Mouse (Mus musculus): ENCODE results near the gene Ecm2. TPM values are rescaled to one million over a fixed set of nuclear protein-coding genes. Genes with fewer than 3 reads are reported as not detected.

Ecm2 gene
- total and polyA plus RNA-seq, 3 experiments: 0.04 to 0.14 TPM; not detected in 1

DNA sequence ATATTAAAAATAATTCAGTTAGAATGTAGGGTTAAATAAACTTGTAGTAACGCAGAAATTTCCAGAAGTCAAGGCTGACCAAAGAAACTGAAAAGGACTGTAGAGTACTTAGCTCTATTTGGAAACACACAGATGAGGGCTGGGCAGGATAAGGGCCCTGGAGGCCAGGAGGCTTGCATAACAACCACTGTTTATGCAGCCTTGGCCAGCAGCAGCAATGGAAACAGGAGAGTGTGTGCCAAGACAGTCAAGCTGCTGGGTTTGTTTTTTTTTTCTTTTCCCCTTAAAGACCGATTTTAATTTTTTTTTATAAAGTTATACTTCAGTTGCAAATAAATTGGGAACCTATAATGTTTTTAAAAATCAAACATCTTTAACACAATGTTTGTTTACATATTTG is 24.6 kb upstream of the Ecm2 start:
- Histone ChIP-seq H3K79me2 (replicated peaks; ENCODE audit: control insufficient read depth, extremely low read depth, insufficient read depth, poor library complexity, severe bottlenecking) (no peaks in the 10 kb centered on the region), H3K27me3 (replicated peaks) (no peaks in the 10 kb centered on the region), H3K9me3 (replicated peaks; ENCODE audit: low read length) (no peaks in the 10 kb centered on the region), H3K4me2 (ENCODE audit: insufficient read depth, low read depth, poor library complexity, severe bottlenecking) (no peak overlapping the region), H3K4me3 (replicated peaks in 1 of 3; ENCODE audit: low read depth in 2 of 3, low read length in 2 of 3, poor library complexity in 1 of 3) (no peak overlapping the region), H3K36me3 (replicated peaks in 1 of 2; ENCODE audit: control insufficient read depth in 1 of 2, insufficient read depth in 1 of 2, low read length in 1 of 2) (no peaks in the 10 kb centered on the region), H3K9ac (ENCODE audit: insufficient read depth, low read depth) (no peak overlapping the region), H3K27ac (ENCODE audit: insufficient read depth, low read depth) (no peak overlapping the region), H3K4me1 (ENCODE audit: control insufficient read depth in 1 of 2, insufficient read depth in 2 of 2) (no peaks in the 10 kb centered on the region)
- dilution Hi-C loops (cut with MboI; ENCODE audit: extremely low pct_ligation_motif_present, extremely low pct_unique_long_range_greater_than_20kb, low sequenced_read_pairs) (no loop called here), in situ Hi-C loops (cut with MboI; ENCODE audit: low pct_ligation_motif_present, low pct_unique_long_range_greater_than_20kb, low sequenced_read_pairs) (no loop called here)
- no peak for DNase-seq (ENCODE audit: extremely low read depth)
- TF ChIP-seq TBP (conservative IDR thresholded peaks at IDR 0.05; ENCODE audit: low read depth, low read length) (no peak), BHLHE40 (IDR thresholded peaks at IDR 0.05; ENCODE audit: low read depth, low read length) (no peak), CHD1 (IDR thresholded peaks at IDR 0.05; ENCODE audit: low read depth, low read length) (no peak), NELFE (IDR thresholded peaks at IDR 0.05; ENCODE audit: low read depth, low read length) (no peak), MYC (IDR thresholded peaks at IDR 0.05; ENCODE audit: low read depth, low read length) (no peak), TCF12 (IDR thresholded peaks at IDR 0.05; ENCODE audit: low read depth, low read length) (no peak), E2F4 (IDR thresholded peaks at IDR 0.05; ENCODE audit: insufficient replicate concordance, low read depth, low read length) (no peak), RAD21 (IDR thresholded peaks at IDR 0.05; ENCODE audit: low read depth, low read length) (no peak), CTCF (conservative IDR thresholded peaks at IDR 0.05 in 1 of 2, IDR thresholded peaks at IDR 0.05 in 1 of 2; ENCODE audit: low read depth in 2 of 2, low read length in 2 of 2) (no peak), ZC3H11A (IDR thresholded peaks at IDR 0.05; ENCODE audit: low read depth, low read length) (no peak), POLR2AphosphoS2 (IDR thresholded peaks at IDR 0.05; ENCODE audit: low read depth, low read length) (no peak)

DNA sequence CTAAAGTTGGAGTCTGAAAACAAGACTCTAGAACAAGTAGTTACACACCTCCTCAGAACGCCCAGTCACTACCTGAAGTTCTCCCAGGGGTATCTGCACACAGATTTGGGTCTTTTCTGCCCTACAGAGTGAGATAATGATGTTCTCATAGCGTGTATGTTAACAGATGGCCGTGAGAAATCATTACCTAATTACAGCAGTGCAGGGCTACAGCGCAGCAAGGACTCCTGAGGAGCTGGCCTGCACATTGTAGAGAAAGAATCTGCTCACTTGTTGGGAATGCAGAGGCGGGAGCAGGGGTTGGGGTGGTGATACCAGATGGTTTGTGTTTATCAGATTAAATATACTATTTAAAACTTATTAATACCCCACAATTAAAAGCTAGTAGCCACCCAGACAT is 24.1 kb upstream of the Ecm2 start:
- H3K4me3 ChIP-seq (replicated peaks in 1 of 3; ENCODE audit: low read depth in 2 of 3, low read length in 2 of 3, poor library complexity in 1 of 3): no peak overlapping the region
- no peaks in the 10 kb centered on the region for H3K9me3 ChIP-seq (replicated peaks; ENCODE audit: low read length)
- in situ Hi-C loops (cut with MboI; ENCODE audit: low pct_ligation_motif_present, low pct_unique_long_range_greater_than_20kb, low sequenced_read_pairs) (no loop called here), dilution Hi-C loops (cut with MboI; ENCODE audit: extremely low pct_ligation_motif_present, extremely low pct_unique_long_range_greater_than_20kb, low sequenced_read_pairs) (no loop called here)
- no peaks in the 10 kb centered on the region for H3K79me2 ChIP-seq (replicated peaks; ENCODE audit: control insufficient read depth, extremely low read depth, insufficient read depth, poor library complexity, severe bottlenecking)
- no peaks in the 10 kb centered on the region for H3K4me1 ChIP-seq (ENCODE audit: control insufficient read depth in 1 of 2, insufficient read depth in 2 of 2)
- TF ChIP-seq GABPA (IDR thresholded peaks at IDR 0.05; ENCODE audit: insufficient replicate concordance, low read depth, low read length): no peak
- TF ChIP-seq CTCF (conservative IDR thresholded peaks at IDR 0.05 in 1 of 2, IDR thresholded peaks at IDR 0.05 in 1 of 2; ENCODE audit: low read depth in 2 of 2, low read length in 2 of 2): no peak
- no peak for TF ChIP-seq SMC3 (IDR thresholded peaks at IDR 0.05; ENCODE audit: low read depth, low read length)
- no peak for TF ChIP-seq MXI1 (IDR thresholded peaks at IDR 0.05; ENCODE audit: low read depth, low read length)
- TF ChIP-seq ZC3H11A (IDR thresholded peaks at IDR 0.05; ENCODE audit: low read depth, low read length): no peak
- no peak for TF ChIP-seq KAT2A (IDR thresholded peaks at IDR 0.05; ENCODE audit: insufficient replicate concordance, low read length)
- TF ChIP-seq NRF1 (IDR thresholded peaks at IDR 0.05; ENCODE audit: low read depth, low read length): no peak
- no peak for TF ChIP-seq EP300 (IDR thresholded peaks at IDR 0.05; ENCODE audit: low read length)
- TF ChIP-seq ETS1 (conservative IDR thresholded peaks at IDR 0.05; ENCODE audit: low read depth, low read length): no peak
- no peak for TF ChIP-seq POLR2AphosphoS2 (IDR thresholded peaks at IDR 0.05; ENCODE audit: low read depth, low read length)
- TF ChIP-seq MAFK (IDR thresholded peaks at IDR 0.05; ENCODE audit: insufficient replicate concordance, low read length): no peak
- no peak for TF ChIP-seq JUN (IDR thresholded peaks at IDR 0.05; ENCODE audit: insufficient read depth, low read depth, low read length)
- TF ChIP-seq SIN3A (IDR thresholded peaks at IDR 0.05; ENCODE audit: low read length): no peak
- TF ChIP-seq MYC (IDR thresholded peaks at IDR 0.05; ENCODE audit: low read depth, low read length): no peak
- TF ChIP-seq RAD21 (IDR thresholded peaks at IDR 0.05; ENCODE audit: low read depth, low read length): no peak
- TF ChIP-seq E2F4 (IDR thresholded peaks at IDR 0.05; ENCODE audit: insufficient replicate concordance, low read depth, low read length): no peak
- TF ChIP-seq TBP (conservative IDR thresholded peaks at IDR 0.05; ENCODE audit: low read depth, low read length): no peak
- no peak for TF ChIP-seq ZMIZ1 (IDR thresholded peaks at IDR 0.05; ENCODE audit: low read depth, low read length)
- no peak for TF ChIP-seq CHD2 (IDR thresholded peaks at IDR 0.05; ENCODE audit: low read length)
- no peak overlapping the region for H3K4me2 ChIP-seq (ENCODE audit: insufficient read depth, low read depth, poor library complexity, severe bottlenecking)
- no peaks in the 10 kb centered on the region for H3K27me3 ChIP-seq (replicated peaks)
- no peak for DNase-seq (ENCODE audit: extremely low read depth)
- H3K9ac ChIP-seq (ENCODE audit: insufficient read depth, low read depth): no peak overlapping the region
- no peak overlapping the region for H3K27ac ChIP-seq (ENCODE audit: insufficient read depth, low read depth)
- no peaks in the 10 kb centered on the region for H3K36me3 ChIP-seq (replicated peaks in 1 of 2; ENCODE audit: control insufficient read depth in 1 of 2, insufficient read depth in 1 of 2, low read length in 1 of 2)

Measured in CH12.LX (cell line).